Mouse (Mus musculus) spleen, postnatal 4 days (tissue): ENCODE results near the gene Fam162a.
A peak's percentile ranks its signal among the peaks of the same experiment; 100 is the strongest.
"Not testable (repeated sequence)": the region's sequence is repeated elsewhere in the genome, so short reads cannot be mapped to it uniquely, and the experiment has no call there.

Experiments used
- DNase-seq, 2 experiments: peaks; one replicate each; pipeline ENCODE4 v3.0.0; 2022; ENCODE audit warnings: low spot score in 2 of 2

The Fam162a gene

DNA sequence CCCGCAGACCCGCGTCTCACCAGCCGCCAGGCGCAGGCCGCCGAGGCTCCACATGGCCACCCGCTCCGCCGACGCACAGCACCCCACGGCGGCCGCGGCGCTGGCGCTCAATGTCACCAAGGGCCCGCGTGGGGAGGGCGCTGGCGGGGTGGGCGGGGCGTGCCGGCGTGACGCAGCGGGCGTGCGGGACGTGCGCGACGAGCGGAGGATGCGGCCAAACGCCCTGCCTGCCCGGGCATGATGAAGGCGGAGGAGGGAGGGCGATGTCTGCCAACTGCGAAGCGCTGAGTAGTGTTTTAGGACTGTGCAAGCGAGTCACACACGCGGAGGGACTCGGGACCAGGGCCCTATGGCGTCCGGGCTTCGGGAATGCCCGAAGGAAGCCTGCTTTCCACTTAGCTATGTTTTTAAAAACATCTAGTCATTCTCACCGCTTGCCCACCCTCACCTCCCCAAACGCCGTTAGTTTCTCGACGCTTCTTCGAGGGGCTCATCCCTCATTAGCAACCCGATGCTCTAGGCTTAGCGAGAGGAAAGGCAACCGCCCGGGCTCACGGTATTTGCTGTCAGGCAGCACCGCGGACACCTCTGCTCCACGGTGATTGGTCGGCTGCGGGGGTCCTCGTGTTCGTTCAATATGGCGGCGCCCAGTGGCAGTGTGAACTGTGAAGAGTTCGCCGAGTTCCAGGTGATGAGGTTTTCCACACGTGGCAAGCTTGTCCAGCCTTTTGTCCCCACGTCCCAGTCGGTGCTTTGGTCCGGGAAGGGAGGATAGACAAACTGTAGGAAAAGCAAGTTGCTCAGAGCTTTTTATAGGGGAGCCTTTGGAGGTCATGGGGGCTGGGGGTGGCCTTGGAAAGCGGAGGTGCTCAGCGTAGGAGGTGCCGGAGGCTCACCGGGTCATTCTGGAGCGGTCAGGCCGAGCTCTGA, at the start of gene Fam162a, which contains the start of gene Ccdc58:
Gene Fam162a (minus strand): TSS at position 145 of the 930 bp plus-strand sequence.
Gene Ccdc58 (plus strand): TSS at position 236 of the 930 bp plus-strand sequence.
- peak; percentile 91 to 96 for DNase-seq

GRCm38 (mm10) chr16:36115751-36116150, 44.4 kb upstream of the Fam162a start:
- DNase-seq: not testable (repeated sequence)

DNA sequence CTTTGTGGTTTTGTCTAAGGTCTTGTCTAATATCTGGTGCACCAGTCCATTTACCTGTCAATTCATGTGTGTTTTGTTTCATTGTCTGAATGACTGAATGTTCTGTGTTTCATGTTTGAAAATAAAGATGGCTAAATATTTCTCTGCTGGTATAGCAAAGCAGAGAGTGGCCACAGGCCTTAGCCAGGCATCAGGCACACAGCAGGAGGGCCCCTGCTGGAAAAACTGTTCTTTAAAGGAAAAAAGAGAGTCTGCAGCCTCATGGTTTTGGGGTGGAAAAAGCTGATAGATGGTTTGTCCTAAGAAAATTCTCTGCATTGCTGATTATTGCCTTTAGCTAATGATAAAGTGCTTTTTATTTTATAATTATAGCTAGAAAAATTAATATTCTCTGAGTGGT, 40.1 kb upstream of the Fam162a start:
- not testable (repeated sequence) for DNase-seq

- no peak for DNase-seq
These were observed 30.8 kb upstream of the Fam162a start for GRCm38 (mm10) chr16:36102211-36102610.

DNA sequence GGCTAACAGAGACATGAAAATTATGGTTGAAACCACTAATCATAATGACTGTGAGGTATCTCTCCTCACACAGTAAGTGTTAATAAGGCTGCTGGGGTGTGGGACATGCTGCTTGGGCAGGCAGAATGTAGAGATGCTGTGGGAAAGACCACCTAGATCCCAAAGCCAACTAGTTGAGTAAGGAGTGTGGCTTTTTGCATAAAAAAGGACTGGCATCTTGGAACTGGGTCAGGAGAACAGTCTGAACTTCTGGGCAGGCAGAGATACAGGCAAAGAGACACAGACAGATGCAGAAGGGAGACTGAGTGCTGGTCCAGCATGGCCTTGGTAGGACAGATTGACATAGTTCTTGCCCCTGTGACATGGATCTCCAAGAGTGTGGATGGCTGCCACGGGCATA, 30.1 kb upstream of the Fam162a start:
- DNase-seq: peak in 1 of 2 experiments; percentile 33

- not testable (repeated sequence) for DNase-seq
These were observed 26.6 kb upstream of the Fam162a start for GRCm38 (mm10) chr16:36097813-36098499.

- DNase-seq: no peak
These were observed 22.7 kb upstream of the Fam162a start for GRCm38 (mm10) chr16:36094079-36094478.

GRCm38 (mm10) chr16:36090785-36091509, 19.6 kb upstream of the Fam162a start:
- DNase-seq: no peak

- no peak for DNase-seq
These were observed 18.6 kb upstream of the Fam162a start for GRCm38 (mm10) chr16:36089850-36090616.

DNA sequence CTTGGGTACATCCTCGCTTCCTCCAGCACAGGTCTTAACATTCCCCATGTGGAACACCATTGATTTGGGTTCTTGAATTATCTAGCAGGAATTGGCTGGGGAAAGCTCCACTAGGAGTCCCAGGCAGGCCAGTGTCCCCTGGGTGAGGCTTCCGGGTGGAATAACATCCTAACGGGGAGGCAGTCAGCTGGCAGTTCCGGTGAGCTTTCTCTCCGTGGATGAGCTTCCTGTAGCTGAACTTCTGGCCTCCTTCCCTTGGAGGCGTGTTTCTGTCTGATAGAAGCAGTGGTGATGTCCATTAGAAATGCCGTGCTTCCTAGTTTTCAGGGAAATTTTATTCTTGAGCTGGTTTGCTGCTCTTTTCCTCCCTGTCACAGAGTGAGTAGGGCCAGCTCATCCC, 17.7 kb upstream of the Fam162a start:
- DNase-seq: no peak

GRCm38 (mm10) chr16:36087846-36088245, 16.5 kb upstream of the Fam162a start:
- DNase-seq: no peak

GRCm38 (mm10) chr16:36079916-36080315, 8.5 kb upstream of the Fam162a start:
- no peak for DNase-seq

DNA sequence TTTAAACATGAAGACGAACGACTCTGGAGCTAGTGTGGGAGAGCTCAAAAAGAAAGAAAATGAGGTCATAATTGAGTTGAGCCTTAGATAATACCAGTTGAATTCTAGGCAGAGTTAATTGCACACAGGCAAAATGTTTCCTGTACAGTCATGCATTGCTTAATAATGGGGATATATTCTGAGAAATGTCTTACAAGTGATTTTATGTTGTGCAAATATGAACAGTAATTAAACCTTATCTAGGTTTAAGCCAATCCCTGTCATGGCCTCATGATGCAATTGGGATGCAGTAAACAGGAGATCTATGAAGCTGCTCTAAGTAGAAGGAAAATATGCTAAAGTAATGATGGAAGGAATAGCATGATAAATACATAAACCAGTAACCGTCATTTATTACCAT, 3.4 kb upstream of the Fam162a start:
- no peak for DNase-seq

- no peak for DNase-seq
These were observed 1.1 kb upstream of the Fam162a start for GRCm38 (mm10) chr16:36072410-36073011.

DNA sequence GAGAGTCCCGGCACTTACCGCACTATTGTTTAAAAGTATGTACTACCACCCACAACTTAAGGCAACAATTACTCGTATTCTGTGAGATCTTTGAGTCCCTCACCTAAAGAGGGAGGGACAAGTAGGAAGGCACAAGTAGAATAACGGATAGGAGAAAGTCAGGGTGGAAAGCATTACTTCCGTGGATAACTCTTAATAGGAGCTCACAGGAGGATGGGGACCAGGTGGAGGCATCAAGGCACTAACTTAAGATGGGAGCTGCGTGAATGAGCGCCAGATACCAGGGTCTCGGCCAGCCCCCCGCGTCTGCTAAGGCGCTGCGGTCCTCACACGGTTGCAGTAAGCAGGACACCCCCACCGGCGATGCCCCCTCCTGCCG, 334 bp downstream of the Fam162a start:
- DNase-seq: no peak

DNA sequence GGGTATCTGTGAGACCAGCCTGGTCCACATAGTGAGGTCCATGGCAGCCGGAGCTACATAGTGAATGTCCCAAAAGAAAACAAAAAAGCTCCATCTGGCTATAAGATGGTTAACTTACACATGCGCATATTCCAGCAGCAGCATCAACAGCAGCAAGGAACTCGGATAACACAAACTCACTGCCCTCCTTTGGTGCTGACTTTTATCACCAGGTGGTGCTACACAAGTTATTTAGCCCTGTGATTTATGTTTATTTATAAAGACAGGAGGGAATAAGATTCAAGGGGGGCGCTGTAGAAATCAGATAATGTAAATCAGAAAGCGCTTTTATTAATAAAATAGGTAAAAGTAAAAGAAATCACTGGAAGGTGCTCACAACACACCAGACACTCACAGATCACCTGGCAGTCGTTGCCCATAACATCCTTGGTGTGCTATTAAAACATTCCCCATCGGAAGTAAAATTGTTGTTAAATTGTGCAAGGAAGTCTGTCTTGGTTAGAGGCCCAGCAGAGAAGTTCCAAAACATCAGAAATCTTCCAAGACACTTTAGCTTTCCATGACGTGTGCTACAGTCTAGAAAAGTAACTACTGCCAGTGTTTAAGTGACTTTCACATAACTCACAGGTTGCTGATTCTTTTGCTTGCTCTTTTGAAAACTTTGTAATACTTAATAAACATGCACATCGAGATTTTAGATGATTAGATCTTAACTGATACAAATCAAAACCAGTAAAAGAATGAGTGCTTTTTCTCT, 1.4 kb downstream of the Fam162a start:
- no peak for DNase-seq

DNA sequence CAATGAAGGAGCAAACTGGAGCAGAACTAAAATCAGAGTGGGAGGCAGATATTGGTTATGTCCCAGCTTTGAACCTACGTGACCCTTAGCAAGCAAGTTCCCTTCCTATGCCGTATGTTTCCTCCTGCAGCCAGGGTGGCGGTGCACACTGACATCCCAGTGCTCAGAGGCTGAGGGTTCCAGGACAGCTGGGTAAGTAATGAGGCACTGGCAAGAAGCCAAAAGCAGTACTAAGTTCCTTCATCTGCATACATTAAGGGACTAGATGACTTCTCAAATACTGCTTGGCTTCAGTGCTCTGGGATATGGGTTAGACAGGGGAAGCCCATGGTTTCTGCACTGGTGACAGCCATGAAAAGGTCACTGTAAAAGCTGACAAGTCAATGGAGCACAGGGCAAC, 3.0 kb downstream of the Fam162a start:
- DNase-seq: no peak

- no peak for DNase-seq
These were observed 3.7 kb downstream of the Fam162a start for GRCm38 (mm10) chr16:36067694-36068093.

DNA sequence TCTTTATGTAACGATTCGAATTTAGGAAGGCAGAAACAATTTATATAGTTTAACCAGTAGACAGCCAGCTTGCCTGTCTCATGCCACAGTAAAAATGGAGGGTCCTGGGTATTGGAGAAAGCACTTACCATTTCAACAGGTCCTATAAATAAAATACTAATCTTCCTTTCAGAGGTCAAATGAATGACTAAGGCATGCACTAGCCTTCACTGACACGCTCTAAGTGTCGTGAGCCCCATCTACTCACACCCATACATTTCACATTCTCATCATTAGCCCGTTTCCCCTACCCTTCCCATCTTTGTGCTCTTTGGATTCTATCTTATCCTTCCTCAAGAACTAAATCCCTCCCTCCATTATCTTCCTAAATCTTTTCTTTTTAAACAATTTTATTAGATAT, 6.5 kb downstream of the Fam162a start:
- no peak for DNase-seq

DNA sequence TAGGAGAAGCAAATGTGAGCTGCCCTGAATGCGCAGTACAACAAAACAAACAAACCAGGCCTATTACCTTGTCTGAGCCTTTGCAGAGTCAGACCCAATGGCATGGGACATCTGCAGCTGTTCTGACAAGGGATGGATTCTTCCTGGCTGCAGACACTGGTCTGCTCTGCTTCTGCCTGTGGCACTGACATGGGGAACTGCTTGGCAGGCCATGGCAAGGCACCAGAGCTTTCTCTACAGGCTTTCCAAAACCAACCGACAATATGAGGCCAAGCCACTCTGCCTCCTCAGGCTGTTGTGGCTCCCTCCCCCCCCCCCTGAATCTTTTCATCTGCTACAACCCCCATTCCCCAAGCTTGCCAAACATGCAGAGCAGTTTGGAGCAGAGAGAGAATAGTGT, 8.1 kb downstream of the Fam162a start:
- DNase-seq: no peak
